8 mouse cellular contexts compared by ENCODE assay signal in the genomic region with DNA sequence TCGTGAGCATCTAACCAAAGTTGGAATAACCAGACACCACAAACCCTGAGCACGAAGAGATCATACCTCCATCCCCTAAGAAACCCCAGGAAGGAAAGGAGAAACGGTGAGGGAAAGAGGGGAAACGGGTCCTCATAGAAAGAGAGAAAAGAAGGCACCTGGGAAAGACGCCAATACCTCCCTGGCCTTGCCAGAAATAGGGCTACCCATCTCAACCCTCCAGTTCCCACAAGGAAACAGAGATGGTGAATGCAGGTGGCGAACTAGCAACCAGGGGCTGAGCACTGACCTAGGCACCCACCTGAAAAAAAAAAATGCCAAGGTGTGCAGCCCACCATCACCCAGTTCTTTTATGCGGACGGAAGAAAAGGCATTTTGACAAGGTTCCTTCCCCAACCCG. TPM values are rescaled to one million over a fixed set of nuclear protein-coding genes. Genes with fewer than 3 reads are reported as not detected.
A peak's percentile ranks its signal among the peaks of the same experiment; 100 is the strongest.
DNase-seq lines count a peak whose midpoint lies in the region; ATAC-seq and TF ChIP-seq lines count a peak whose summit lies in the region.

No protein-coding gene starts in this region.

- H3K4me2 ChIP-seq in lung, postnatal 0 days (replicated peaks; ENCODE audit: low read depth, low read length) = peak overlapping the region; percentile 87
- peak overlapping the region; percentile 94; the same call in 1 of the 2 replicates for H3K4me2 ChIP-seq in limb, embryonic 11.5 days (ENCODE audit: low read depth, severe bottlenecking)

- peaks cover 19% of the 10 kb centered on the region for H3K4me1 ChIP-seq in cerebellum, adult 2 months (ENCODE audit: control insufficient read depth, insufficient read depth, low read length)
- peaks cover 3% of the 10 kb centered on the region for H3K4me1 ChIP-seq in lung, postnatal 0 days (ENCODE audit: insufficient read depth, low read depth, low read length)
- no peaks in the 10 kb centered on the region for H3K4me1 ChIP-seq in limb, embryonic 11.5 days (ENCODE audit: control insufficient read depth, insufficient read depth, low read length)
- H3K4me1 ChIP-seq in small intestine, adult 2 months (ENCODE audit: control insufficient read depth, insufficient read depth, insufficient read length, low read length) = peaks cover 2% of the 10 kb centered on the region

- H3K9ac ChIP-seq in lung, postnatal 0 days (replicated peaks; ENCODE audit: low read depth) = peak overlapping the region; percentile 51
- H3K9ac ChIP-seq in limb, embryonic 11.5 days (ENCODE audit: low read length) = no peak overlapping the region

- no peak for DNase-seq in cerebellum, adult 2 months
- no peak for DNase-seq in cerebellum, postnatal 4 days (ENCODE audit: low spot score in 2 of 2)
- no peak for DNase-seq in lung, postnatal 0 days (ENCODE audit: low spot score)
- DNase-seq in lung, adult 18-20 months = no peak
- DNase-seq in limb, embryonic 11.5 days (ENCODE audit: low spot score) = no peak
- no peak for DNase-seq in layer of hippocampus, postnatal 14 days (ENCODE audit: low spot score in 2 of 2)
- DNase-seq in spleen, postnatal 10 days (ENCODE audit: low spot score in 2 of 2) = no peak

- no peak for ATAC-seq in lung, postnatal 0 days
- ATAC-seq in limb, embryonic 11.5 days (ENCODE audit: insufficient number of reproducible peaks, low FRiP score, low TSS enrichment, low read depth) = no peak

- WGBS in cerebellum, adult 2 months = 8% methylated on average over 9 of the region's 9 CpGs
- WGBS in lung, postnatal 0 days = 34% methylated on average over 9 of the region's 9 CpGs
- 32% methylated on average over 9 of the region's 9 CpGs for WGBS in limb, embryonic 11.5 days
- 40% methylated on average over 9 of the region's 9 CpGs for WGBS in small intestine, adult 2 months

- no peak for TF ChIP-seq EP300 in lung, postnatal 0 days (IDR thresholded peaks at IDR 0.05)

- H3K27ac ChIP-seq in cerebellum, adult 2 months (ENCODE audit: insufficient read depth, low read length) = peak overlapping the region; percentile 86
- no peak overlapping the region for H3K27ac ChIP-seq in lung, postnatal 0 days (ENCODE audit: low read length)
- no peak overlapping the region for H3K27ac ChIP-seq in limb, embryonic 11.5 days (replicated peaks; ENCODE audit: low read depth, low read length)
- no peak overlapping the region for H3K27ac ChIP-seq in small intestine, adult 2 months (ENCODE audit: insufficient read depth, low read depth, low read length)

- peak overlapping the region; percentile 93 for H3K4me3 ChIP-seq in cerebellum, adult 2 months (replicated peaks; ENCODE audit: insufficient read depth, low read depth, low read length)
- H3K4me3 ChIP-seq in lung, postnatal 0 days (ENCODE audit: low read depth, low read length) = peak overlapping the region; percentile 85
- H3K4me3 ChIP-seq in limb, embryonic 11.5 days (ENCODE audit: low read depth, low read length) = peak overlapping the region; percentile 86
- peak overlapping the region; percentile 100 for H3K4me3 ChIP-seq in small intestine, adult 2 months (ENCODE audit: low read depth, low read length)

- no peak for TF ChIP-seq POLR2A in cerebellum, adult 2 months (IDR thresholded peaks at IDR 0.05; ENCODE audit: borderline replicate concordance, insufficient read depth, low read length)
- no peak for TF ChIP-seq POLR2A in small intestine, adult 2 months (IDR thresholded peaks at IDR 0.05; ENCODE audit: low read depth, low read length)

- H3K36me3 ChIP-seq in lung, postnatal 0 days (ENCODE audit: insufficient read depth, low read length) = no peaks in the 10 kb centered on the region
- no peaks in the 10 kb centered on the region for H3K36me3 ChIP-seq in limb, embryonic 11.5 days (ENCODE audit: control insufficient read depth, insufficient read depth, low read length)
- H3K36me3 ChIP-seq in small intestine, adult 2 months (ENCODE audit: control insufficient read depth, insufficient read depth, low read length) = no peaks in the 10 kb centered on the region

- H3K27me3 ChIP-seq in cerebellum, adult 2 months (ENCODE audit: control insufficient read depth, insufficient read depth, low read length) = no peaks in the 10 kb centered on the region
- H3K27me3 ChIP-seq in lung, postnatal 0 days (replicated peaks; ENCODE audit: insufficient read depth, low read length) = no peaks in the 10 kb centered on the region
- H3K27me3 ChIP-seq in limb, embryonic 11.5 days (ENCODE audit: control insufficient read depth, insufficient read depth, low read length) = peaks cover 15% of the 10 kb centered on the region; the same call in 1 of the 2 replicates
- peaks cover 8% of the 10 kb centered on the region; the same call in 1 of the 2 replicates for H3K27me3 ChIP-seq in small intestine, adult 2 months (ENCODE audit: control insufficient read depth, insufficient read depth, low read length)

- no peak for TF ChIP-seq CTCF in cerebellum, adult 2 months (IDR thresholded peaks at IDR 0.05; ENCODE audit: borderline replicate concordance, insufficient read depth, low read depth, low read length)
- no peak for TF ChIP-seq CTCF in lung, postnatal 0 days (IDR thresholded peaks at IDR 0.05)
- no peak for TF ChIP-seq CTCF in small intestine, adult 2 months (IDR thresholded peaks at IDR 0.05; ENCODE audit: extremely low read depth, insufficient read length, insufficient replicate concordance, low read depth, low read length)

- no peaks in the 10 kb centered on the region for H3K9me3 ChIP-seq in lung, postnatal 0 days (ENCODE audit: low read length)
- H3K9me3 ChIP-seq in limb, embryonic 11.5 days (ENCODE audit: control insufficient read depth, low read length) = no peaks in the 10 kb centered on the region

RNA-seq across cellular contexts. Expression of gene Tmem229b, which starts 1.4 kb away (rescaled TPM):
- polyA plus RNA-seq in cerebellum, adult 2 months (2012; rRNA removed) = 80.8 and 90.8 TPM in 2 replicates
- polyA plus RNA-seq in lung, postnatal 0 days (2015; fragmentation: Nextera tagmentation; extraction: Ambion mirVana) = 5.1 and 5.3 TPM in 2 replicates
- polyA plus RNA-seq in limb, embryonic 11.5 days (2014; fragmentation: Nextera tagmentation; extraction: Ambion mirVana) = 1.8 and 2.9 TPM in 2 replicates
- polyA plus RNA-seq in small intestine, adult 2 months (2012; rRNA removed) = 6.6 and 11.7 TPM in 2 replicates
- total RNA-seq in layer of hippocampus, postnatal 14 days (2021) = 10 to 100 TPM; 74.6 to 80.0 TPM

RNA-seq across cellular contexts. Expression of gene Plekhh1, which starts 22.9 kb away (rescaled TPM):
- 34.2 and 36.7 TPM in 2 replicates for polyA plus RNA-seq in cerebellum, adult 2 months (2012; rRNA removed)
- polyA plus RNA-seq in lung, postnatal 0 days (2015; fragmentation: Nextera tagmentation; extraction: Ambion mirVana) = 1.9 and 2.2 TPM in 2 replicates
- 2.9 and 3.0 TPM in 2 replicates for polyA plus RNA-seq in limb, embryonic 11.5 days (2014; fragmentation: Nextera tagmentation; extraction: Ambion mirVana)
- polyA plus RNA-seq in small intestine, adult 2 months (2012; rRNA removed) = 8.4 and 18.1 TPM in 2 replicates
- total RNA-seq in layer of hippocampus, postnatal 14 days (2021) = 10 to 100 TPM in 1 of 2 experiments, 1 to 10 TPM in 1; 8.5 to 11.4 TPM
